Mouse (Mus musculus) cerebellum, adult 2 months (tissue): ENCODE results near the gene BC028528.

Experiments used
- CTCF ChIP-seq: fragments of 200-500 bp; IDR thresholded peaks from 2 replicates; pipeline ENCODE4 v1.5.1; 2011; ENCODE audit warnings: low read depth, mild to moderate bottlenecking, control low read depth, low read length, moderate library complexity, borderline replicate concordance; ENCODE audit not compliant: insufficient read depth
- POLR2A ChIP-seq: fragments of 200-500 bp; IDR thresholded peaks from 2 replicates; pipeline ENCODE4 v1.6.1; 2011; ENCODE audit warnings: low read length, control low read depth, borderline replicate concordance; ENCODE audit not compliant: insufficient read depth

DNA sequence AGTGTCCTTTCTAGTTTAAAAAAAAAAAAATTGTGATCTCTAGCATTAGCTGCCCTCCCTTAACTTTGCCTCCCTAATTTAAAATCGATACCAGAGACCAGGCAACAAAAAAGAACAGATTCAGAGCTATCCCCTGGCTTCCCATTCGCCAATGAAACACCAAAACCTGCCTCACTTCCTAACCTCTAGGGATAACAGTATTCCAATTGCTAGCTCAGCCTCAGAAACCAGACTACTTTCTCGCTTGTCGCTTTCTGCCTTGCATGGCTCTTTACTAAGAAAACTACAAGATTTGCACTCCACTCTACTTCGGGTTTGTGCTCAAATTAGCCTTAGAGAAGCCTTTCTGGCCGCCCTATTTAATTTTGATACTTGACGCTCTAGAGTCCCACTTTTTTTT is 35.7 kb downstream of the BC028528 start:
- TF ChIP-seq POLR2A (no peak), CTCF (no peak)
